Mouse (Mus musculus) stomach, embryonic 14.5 days (tissue): ENCODE measurements around the gene Cnpy1. TPM values are rescaled to one million over a fixed set of nuclear protein-coding genes. Genes with fewer than 3 reads are reported as not detected.

Experiments used
- ATAC-seq: fragments of 200-750 bp; cut with Nextera tagmentation; 2 replicates; pipeline ENCODE4 v1.8.0; 2017; ENCODE audit warnings: low read depth, moderate TSS enrichment; ENCODE audit not compliant: insufficient number of reproducible peaks, insufficient read depth, low FRiP score
- H3K27ac ChIP-seq: fragments of 300-500 bp; sonication (generic); 2 replicates; pipeline ENCODE4 v1.5.1; 2014; ENCODE audit warnings: mild to moderate bottlenecking, low read length, moderate library complexity, mixed read lengths
- H3K27me3 ChIP-seq: fragments of 300-500 bp; sonication (generic); 2 replicates; pipeline ENCODE4 v1.6.1; 2014; ENCODE audit warnings: low read length, control low read depth, mixed read lengths; ENCODE audit not compliant: control insufficient read depth, insufficient read depth
- H3K36me3 ChIP-seq: fragments of 300-500 bp; sonication (generic); 2 replicates; pipeline ENCODE4 v1.6.1; 2014; ENCODE audit warnings: mild to moderate bottlenecking, control low read depth, low read length, moderate library complexity, mixed read lengths; ENCODE audit not compliant: control insufficient read depth, insufficient read depth
- H3K4me1 ChIP-seq: fragments of 300-500 bp; sonication (generic); 2 replicates; pipeline ENCODE4 v1.6.1; 2014; ENCODE audit warnings: low read length, control low read depth, mixed read lengths; ENCODE audit not compliant: control insufficient read depth, insufficient read depth
- H3K4me2 ChIP-seq: fragments of 300-500 bp; sonication (generic); replicated peaks from 2 replicates; pipeline ENCODE4 v1.6.1; 2014; ENCODE audit warnings: low read depth, low read length, control low read depth
- H3K4me3 ChIP-seq: fragments of 300-500 bp; sonication (generic); 2 replicates; pipeline ENCODE4 v1.5.1; 2014; ENCODE audit warnings: low read depth, low read length, control low read depth
- H3K9ac ChIP-seq: fragments of 300-500 bp; sonication (generic); replicated peaks from 2 replicates; pipeline ENCODE4 v1.6.1; 2014; ENCODE audit warnings: low read depth, mild to moderate bottlenecking, control low read depth, low read length, moderate library complexity, mixed read lengths
- H3K9me3 ChIP-seq: fragments of 300-500 bp; sonication (generic); 2 replicates; pipeline ENCODE4 v1.6.1; 2016; ENCODE audit warnings: low read depth, low read length, control low read depth; ENCODE audit not compliant: control insufficient read depth
- WGBS: fragments of 180-500 bp; shearing (Covaris S2); extraction: QIAGEN DNeasy Blood & Tissue Kit; methylation state at CpG from one replicate; pipeline ENCODE4 v1.1.7; 2014; 5-methylcytosine and 5-hydroxymethylcytosine counted together
- polyA plus RNA-seq: library from polyadenylated mRNA; unstranded; fragments of >200 nt; fragmentation: Nextera tagmentation; extraction: Ambion mirVana; gene quantifications from 2 replicates; pipeline ENCODE4 v1.2.1, GENCODE M21; 2014

The Cnpy1 gene
- polyA plus RNA-seq, 1 experiment from 2014 or later = not detected

DNA sequence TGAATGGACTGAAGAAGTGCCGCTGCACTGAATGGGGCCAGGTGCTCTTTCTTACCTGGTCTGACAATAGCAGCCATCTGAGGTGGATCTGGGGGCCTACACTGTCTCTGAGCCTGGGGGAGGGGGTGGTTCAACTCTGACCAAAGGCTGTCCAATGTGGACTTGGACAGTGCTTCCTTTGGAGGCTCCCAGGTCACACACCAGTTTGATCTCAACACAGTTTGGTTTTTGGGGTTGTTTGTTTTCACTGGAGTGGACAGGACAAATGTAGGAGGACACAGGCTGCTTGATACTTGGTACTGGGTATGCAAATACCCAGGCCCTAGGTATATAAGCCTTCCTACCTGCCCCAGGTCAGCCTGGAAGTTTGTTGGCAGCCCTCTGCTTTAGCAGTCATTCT, 71.9 kb downstream of the Cnpy1 start:
- no peaks in the 10 kb centered on the region for H3K36me3 ChIP-seq
- H3K9me3 ChIP-seq = no peaks in the 10 kb centered on the region
- H3K4me3 ChIP-seq = no peak overlapping the region
- peaks cover 80% of the 10 kb centered on the region for H3K27me3 ChIP-seq
- no peak overlapping the region for H3K4me2 ChIP-seq
- WGBS = 7% methylated on average over 1 of the region's 1 CpGs
- no peak overlapping the region for H3K27ac ChIP-seq
- ATAC-seq = no peak
- no peak overlapping the region for H3K9ac ChIP-seq
- H3K4me1 ChIP-seq = no peaks in the 10 kb centered on the region

DNA sequence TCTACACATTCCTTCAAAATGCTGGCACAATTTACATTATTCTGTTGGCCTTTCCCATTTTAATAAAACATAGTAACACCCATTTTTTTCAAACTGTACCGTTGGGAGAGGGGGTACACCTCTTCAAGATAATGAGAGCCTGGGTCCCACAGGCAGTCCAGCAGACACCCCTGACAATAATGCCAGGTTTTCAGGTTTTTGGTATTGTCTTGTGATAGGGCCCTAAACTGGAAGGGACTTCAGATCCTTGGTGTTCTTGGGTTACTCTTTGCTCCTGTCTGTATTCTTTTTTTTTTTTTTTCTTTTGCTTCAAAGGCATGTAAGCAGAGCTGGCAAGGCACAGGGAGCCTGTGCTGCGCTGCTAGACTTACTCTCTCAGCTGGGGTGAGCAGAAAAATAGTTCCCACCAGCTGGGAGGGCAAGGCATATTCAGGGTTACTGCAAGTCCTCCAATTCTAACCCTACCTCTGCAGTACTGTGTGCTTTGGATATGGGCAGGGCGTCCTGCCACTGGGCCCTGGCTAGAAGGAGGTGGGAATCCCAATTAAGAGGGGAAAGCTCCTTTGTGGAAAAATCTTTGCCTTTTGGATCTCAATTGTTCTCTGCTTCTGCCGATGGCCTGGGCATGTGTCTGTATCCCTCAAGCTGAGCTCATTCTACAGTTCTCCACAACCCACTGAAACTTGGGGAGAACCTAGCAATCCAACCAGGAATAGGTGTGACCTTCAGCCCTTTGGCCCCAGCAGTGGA, 72.5 kb downstream of the Cnpy1 start:
- Histone ChIP-seq H3K4me3 (no peak overlapping the region), H3K9me3 (no peaks in the 10 kb centered on the region), H3K4me2 (no peak overlapping the region), H3K27ac (no peak overlapping the region), H3K9ac (no peak overlapping the region), H3K4me1 (no peaks in the 10 kb centered on the region), H3K36me3 (no peaks in the 10 kb centered on the region), H3K27me3 (peaks cover 76% of the 10 kb centered on the region)
- ATAC-seq = no peak
- 9% methylated on average over 4 of the region's 4 CpGs for WGBS

DNA sequence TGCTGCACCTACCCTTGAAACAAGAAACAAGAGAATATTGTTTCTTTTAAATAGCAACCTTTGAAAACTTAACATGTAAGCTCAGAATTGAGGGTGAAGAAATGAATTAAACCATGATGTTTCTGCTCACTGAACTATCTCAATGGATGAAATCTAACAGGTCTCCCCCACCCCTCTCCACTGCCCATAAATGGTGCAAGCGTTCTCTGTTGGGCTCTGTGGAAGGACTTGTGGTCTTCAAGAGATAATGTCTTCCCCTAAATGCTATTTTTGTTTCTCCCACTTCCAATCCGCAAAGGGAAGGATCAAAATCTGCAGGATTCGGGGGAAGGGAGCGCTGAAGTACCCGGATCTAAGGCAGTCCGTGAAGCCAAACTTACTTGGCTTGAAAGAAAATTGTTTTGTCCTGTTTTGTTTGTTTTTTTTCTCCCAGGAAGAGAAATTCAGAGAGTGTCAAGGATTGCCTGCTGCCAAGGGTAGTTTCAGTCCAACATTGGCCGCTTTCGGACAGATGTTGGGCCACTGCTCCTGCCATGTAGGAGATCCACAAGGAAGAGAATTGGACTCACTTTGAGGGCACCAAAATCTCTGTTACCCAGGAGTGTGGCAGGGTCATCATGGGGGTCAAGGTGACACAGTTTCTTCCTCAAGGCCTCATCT, 73.2 kb downstream of the Cnpy1 start:
- H3K27me3 ChIP-seq = peaks cover 74% of the 10 kb centered on the region
- ATAC-seq = no peak
- no peak overlapping the region for H3K4me3 ChIP-seq
- H3K36me3 ChIP-seq = no peaks in the 10 kb centered on the region
- H3K4me1 ChIP-seq = no peaks in the 10 kb centered on the region
- H3K9ac ChIP-seq = no peak overlapping the region
- WGBS = 4% methylated on average over 8 of the region's 8 CpGs
- no peak overlapping the region for H3K4me2 ChIP-seq
- H3K27ac ChIP-seq = no peak overlapping the region
- H3K9me3 ChIP-seq = no peaks in the 10 kb centered on the region

DNA sequence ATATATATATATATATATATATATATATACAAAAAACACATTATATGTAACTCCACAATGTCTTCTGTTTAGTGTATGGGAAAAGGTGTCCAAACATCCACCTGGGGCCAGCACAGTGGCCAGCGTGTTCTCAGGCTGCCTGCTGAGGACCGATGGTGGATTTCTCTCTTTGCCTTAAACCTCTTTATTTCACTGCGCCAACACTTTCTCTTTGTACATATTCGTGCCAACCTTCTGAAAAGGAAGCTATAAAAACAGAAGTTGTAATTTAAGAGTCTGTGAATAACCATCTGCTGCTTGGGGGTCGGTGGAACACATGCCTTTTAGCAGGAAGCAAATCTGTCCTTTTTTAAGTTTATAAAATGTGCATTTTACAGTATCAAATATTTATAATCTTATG, 73.9 kb downstream of the Cnpy1 start:
- Histone ChIP-seq H3K9me3 (no peaks in the 10 kb centered on the region), H3K27ac (no peak overlapping the region), H3K4me1 (peaks cover 3% of the 10 kb centered on the region; the same call in 1 of the 2 replicates), H3K9ac (no peak overlapping the region), H3K4me2 (no peak overlapping the region), H3K27me3 (peaks cover 71% of the 10 kb centered on the region), H3K36me3 (no peaks in the 10 kb centered on the region), H3K4me3 (no peak overlapping the region)
- WGBS = 19% methylated on average over 5 of the region's 5 CpGs
- ATAC-seq = no peak

DNA sequence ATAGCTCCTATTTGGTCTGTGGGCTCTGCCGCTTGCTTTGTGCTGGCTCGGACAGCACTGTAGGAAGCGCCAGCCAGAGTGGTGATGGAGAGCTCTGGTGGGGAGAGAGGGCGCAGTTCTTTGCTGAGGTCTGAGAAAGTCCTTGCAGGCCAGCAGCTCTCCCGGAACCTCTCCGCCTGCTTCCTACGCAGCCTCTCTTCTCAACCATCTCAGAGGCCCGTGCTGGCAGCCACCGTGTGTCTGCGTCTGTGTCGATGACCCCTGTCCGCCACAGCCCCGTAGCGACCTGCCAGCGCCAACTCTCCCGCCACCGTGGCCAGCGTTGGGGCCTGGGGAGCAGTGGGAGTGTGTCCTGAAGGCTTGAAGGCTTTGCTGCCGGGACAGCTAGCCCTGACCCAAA, 74.7 kb downstream of the Cnpy1 start:
- no peaks in the 10 kb centered on the region for H3K36me3 ChIP-seq
- peaks cover 72% of the 10 kb centered on the region for H3K27me3 ChIP-seq
- no peak for ATAC-seq
- H3K27ac ChIP-seq = no peak overlapping the region
- no peak overlapping the region for H3K4me2 ChIP-seq
- peaks cover 10% of the 10 kb centered on the region; the same call in 1 of the 2 replicates for H3K4me1 ChIP-seq
- no peak overlapping the region for H3K9ac ChIP-seq
- 3% methylated on average over 19 of the region's 19 CpGs for WGBS
- H3K9me3 ChIP-seq = no peaks in the 10 kb centered on the region
- no peak overlapping the region for H3K4me3 ChIP-seq

DNA sequence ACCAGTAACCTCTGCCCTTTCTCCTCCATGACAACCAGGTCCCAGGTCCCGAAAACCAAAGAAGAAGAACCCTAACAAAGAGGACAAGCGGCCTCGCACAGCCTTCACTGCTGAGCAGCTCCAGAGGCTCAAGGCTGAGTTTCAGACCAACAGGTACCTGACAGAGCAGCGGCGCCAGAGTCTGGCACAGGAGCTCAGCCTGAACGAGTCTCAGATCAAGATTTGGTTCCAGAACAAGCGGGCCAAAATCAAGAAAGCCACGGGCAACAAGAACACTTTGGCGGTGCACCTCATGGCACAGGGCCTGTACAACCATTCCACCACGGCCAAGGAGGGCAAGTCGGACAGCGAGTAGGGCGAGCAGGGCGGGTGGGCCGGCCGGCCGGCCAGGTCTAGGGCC, 75.5 kb downstream of the Cnpy1 start:
- peaks cover 13% of the 10 kb centered on the region; the same call in 1 of the 2 replicates for H3K4me1 ChIP-seq
- no peak overlapping the region for H3K27ac ChIP-seq
- no peak overlapping the region for H3K9ac ChIP-seq
- ATAC-seq = no peak
- H3K27me3 ChIP-seq = peaks cover 74% of the 10 kb centered on the region
- no peaks in the 10 kb centered on the region for H3K9me3 ChIP-seq
- WGBS = 4% methylated on average over 17 of the region's 17 CpGs
- H3K4me3 ChIP-seq = no peak overlapping the region
- H3K36me3 ChIP-seq = no peaks in the 10 kb centered on the region
- H3K4me2 ChIP-seq = no peak overlapping the region

DNA sequence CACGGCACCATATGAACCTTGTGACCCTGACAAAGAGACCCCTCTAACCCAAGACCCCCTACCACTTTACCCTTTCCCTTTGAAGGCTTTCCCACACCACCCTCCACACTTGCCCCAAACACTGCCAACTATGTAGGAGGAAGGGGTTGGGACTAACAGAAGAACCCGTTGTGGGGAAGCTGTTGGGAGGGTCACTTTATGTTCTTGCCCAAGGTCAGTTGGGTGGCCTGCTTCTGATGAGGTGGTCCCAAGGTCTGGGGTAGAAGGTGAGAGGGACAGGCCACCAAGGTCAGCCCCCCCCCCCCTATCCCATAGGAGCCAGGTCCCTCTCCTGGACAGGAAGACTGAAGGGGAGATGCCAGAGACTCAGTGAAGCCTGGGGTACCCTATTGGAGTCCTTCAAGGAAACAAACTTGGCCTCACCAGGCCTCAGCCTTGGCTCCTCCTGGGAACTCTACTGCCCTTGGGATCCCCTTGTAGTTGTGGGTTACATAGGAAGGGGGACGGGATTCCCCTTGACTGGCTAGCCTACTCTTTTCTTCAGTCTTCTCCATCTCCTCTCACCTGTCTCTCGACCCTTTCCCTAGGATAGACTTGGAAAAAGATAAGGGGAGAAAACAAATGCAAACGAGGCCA, 76.3 kb downstream of the Cnpy1 start:
- H3K27ac ChIP-seq = no peak overlapping the region
- H3K4me3 ChIP-seq = no peak overlapping the region
- no peak for ATAC-seq
- H3K4me1 ChIP-seq = peaks cover 13% of the 10 kb centered on the region; the same call in 1 of the 2 replicates
- H3K36me3 ChIP-seq = no peaks in the 10 kb centered on the region
- 5% methylated on average over 5 of the region's 5 CpGs for WGBS
- no peaks in the 10 kb centered on the region for H3K9me3 ChIP-seq
- H3K9ac ChIP-seq = no peak overlapping the region
- H3K4me2 ChIP-seq = no peak overlapping the region
- peaks cover 74% of the 10 kb centered on the region for H3K27me3 ChIP-seq

DNA sequence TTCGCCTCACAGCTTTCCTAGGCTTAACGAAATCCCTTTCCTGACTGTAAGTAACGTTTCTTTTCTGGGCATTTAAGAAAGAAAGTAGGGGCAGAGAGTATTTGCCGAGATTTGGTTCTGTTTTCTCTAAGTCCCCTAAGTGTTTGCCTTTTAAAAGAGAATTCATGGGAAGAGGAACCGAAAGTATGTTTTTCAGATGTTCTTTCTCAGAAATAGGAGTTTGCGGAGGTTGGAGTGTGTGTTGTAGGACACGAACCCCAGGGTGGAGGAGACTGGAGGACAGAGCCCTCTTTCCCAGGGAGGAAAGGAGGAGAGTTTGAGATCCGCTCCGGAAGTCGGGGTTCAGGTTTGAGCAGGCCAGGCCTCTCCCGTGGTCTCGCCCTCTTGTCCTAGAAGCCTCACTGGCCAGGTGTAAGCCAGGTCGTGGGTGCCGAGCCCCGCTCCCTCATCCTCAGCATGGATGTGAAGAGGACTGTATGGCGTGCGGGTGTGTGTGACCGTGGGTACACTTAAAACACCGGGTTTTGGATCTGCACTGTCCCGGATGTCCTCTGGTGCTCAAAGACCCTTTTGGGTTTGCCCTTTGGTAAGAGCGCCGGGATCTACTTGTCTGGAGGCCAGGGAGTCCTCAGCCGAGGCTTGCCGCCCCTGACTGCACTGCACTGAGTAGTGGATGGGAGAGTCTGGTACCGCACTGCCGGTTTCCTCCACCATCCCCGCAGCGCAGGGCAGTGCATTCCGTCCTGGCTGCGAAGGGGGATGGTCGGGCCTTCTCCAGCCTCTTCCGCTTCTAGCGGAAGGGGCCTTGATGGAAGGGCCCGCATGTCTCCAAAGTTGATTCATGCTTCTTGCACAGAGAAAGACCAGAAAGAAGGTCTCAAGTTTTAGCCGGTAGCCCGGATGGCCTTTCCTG, 77.1 kb downstream of the Cnpy1 start:
- peaks cover 73% of the 10 kb centered on the region for H3K27me3 ChIP-seq
- H3K4me2 ChIP-seq = no peak overlapping the region
- no peak overlapping the region for H3K4me3 ChIP-seq
- 1% methylated on average over 36 of the region's 36 CpGs for WGBS
- H3K9me3 ChIP-seq = no peaks in the 10 kb centered on the region
- no peak overlapping the region for H3K9ac ChIP-seq
- ATAC-seq = no peak
- no peaks in the 10 kb centered on the region for H3K36me3 ChIP-seq
- peaks cover 13% of the 10 kb centered on the region; the same call in 1 of the 2 replicates for H3K4me1 ChIP-seq
- H3K27ac ChIP-seq = no peak overlapping the region
